Mouse (Mus musculus) limb, embryonic 15.5 days (tissue): ENCODE data around the gene Ifitm7. TPM values are rescaled to one million over a fixed set of nuclear protein-coding genes. Genes with fewer than 3 reads are reported as not detected.
A peak's percentile ranks its signal among the peaks of the same experiment; 100 is the strongest.

Experiments used
- ATAC-seq: fragments of 200-750 bp; cut with Nextera tagmentation; 2 replicates; pipeline ENCODE4 v1.8.0; 2017; ENCODE audit warnings: low read depth, moderate TSS enrichment; ENCODE audit not compliant: insufficient number of reproducible peaks, low FRiP score, low TSS enrichment
- H3K27ac ChIP-seq: fragments of 300-500 bp; sonication (generic); 2 replicates; pipeline ENCODE4 v1.5.1; 2015; ENCODE audit warnings: moderate library complexity, mild to moderate bottlenecking, inconsistent platforms
- H3K27me3 ChIP-seq: fragments of 300-500 bp; sonication (generic); 2 replicates; pipeline ENCODE4 v1.6.1; 2015; ENCODE audit warnings: inconsistent platforms
- H3K36me3 ChIP-seq: fragments of 300-500 bp; sonication (generic); 2 replicates; pipeline ENCODE4 v1.6.1; 2015; ENCODE audit warnings: inconsistent platforms
- H3K4me1 ChIP-seq: fragments of 300-500 bp; sonication (generic); 2 replicates; pipeline ENCODE4 v1.6.1; 2015; ENCODE audit warnings: inconsistent platforms
- H3K4me2 ChIP-seq: fragments of 300-500 bp; sonication (generic); 2 replicates; pipeline ENCODE4 v1.6.1; 2015; ENCODE audit warnings: mild to moderate bottlenecking, inconsistent platforms
- H3K4me3 ChIP-seq: fragments of 300-500 bp; sonication (generic); 2 replicates; pipeline ENCODE4 v1.5.1; 2015; ENCODE audit warnings: mild to moderate bottlenecking, inconsistent platforms
- H3K9ac ChIP-seq: fragments of 300-500 bp; sonication (generic); 2 replicates; pipeline ENCODE4 v1.6.1; 2015; ENCODE audit warnings: inconsistent platforms
- H3K9me3 ChIP-seq: fragments of 300-500 bp; sonication (generic); 2 replicates; pipeline ENCODE4 v1.6.1; 2016; ENCODE audit warnings: inconsistent platforms
- WGBS: fragments of 180-500 bp; shearing (Covaris S2); methylation state at CpG from one replicate; pipeline ENCODE4 v1.1.7; 2015; 5-methylcytosine and 5-hydroxymethylcytosine counted together
- polyA plus RNA-seq: library from polyadenylated mRNA; unstranded; fragments of >200 nt; fragmentation: Nextera tagmentation; extraction: Ambion mirVana; gene quantifications from 2 replicates; pipeline ENCODE4 v1.2.1, GENCODE M21; 2015

Gene Ifitm7
- polyA plus RNA-seq, 1 experiment from 2014 or later = not detected

DNA sequence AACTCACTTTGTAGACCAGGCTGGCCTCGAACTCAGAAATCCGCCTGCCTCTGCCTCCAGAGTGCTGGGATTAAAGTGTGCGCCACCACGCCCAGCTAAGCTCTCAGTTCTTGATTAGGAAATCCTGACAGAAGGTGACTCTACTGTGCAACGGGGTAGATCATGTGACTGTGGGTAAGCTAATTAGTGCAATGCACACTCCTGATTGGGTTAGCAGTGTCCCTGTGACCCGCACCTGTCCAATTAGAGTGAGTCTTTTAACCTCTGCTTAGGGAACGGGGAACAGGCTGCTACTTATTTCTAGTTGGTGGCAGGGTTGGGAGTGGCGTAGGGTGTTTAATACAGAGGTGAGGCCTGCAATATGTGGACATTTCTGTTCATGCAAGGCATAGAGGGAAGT, 14.6 kb downstream of the Ifitm7 start:
- H3K27ac ChIP-seq = no peak overlapping the region
- H3K4me2 ChIP-seq = no peak overlapping the region
- H3K4me1 ChIP-seq = no peaks in the 10 kb centered on the region
- WGBS = 84% methylated on average over 8 of the region's 8 CpGs
- no peaks in the 10 kb centered on the region for H3K36me3 ChIP-seq
- H3K4me3 ChIP-seq = no peak overlapping the region
- no peak for ATAC-seq
- H3K9ac ChIP-seq = no peak overlapping the region
- no peaks in the 10 kb centered on the region for H3K27me3 ChIP-seq
- no peaks in the 10 kb centered on the region for H3K9me3 ChIP-seq

DNA sequence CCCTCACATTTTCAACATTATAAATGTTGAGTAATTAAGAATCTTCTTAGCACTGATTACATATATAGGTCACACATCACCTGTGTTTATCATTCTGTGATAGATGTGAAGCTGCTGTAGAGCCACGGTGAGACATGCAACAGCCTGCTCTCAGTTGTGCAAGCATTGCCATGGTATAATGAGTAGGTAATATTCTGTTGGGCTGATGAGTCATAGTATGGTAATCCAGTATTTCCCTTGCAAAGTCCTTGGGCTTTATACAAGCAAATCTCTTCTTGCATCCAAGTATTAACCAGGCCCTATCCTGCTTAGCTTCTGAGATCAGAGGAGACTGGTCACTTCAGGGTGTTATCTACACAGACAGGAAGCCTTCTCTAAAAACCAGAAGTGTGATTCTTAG, 17.6 kb downstream of the Ifitm7 start:
- H3K4me1 ChIP-seq = no peaks in the 10 kb centered on the region
- no peak overlapping the region for H3K4me3 ChIP-seq
- no peak overlapping the region for H3K4me2 ChIP-seq
- no peaks in the 10 kb centered on the region for H3K36me3 ChIP-seq
- no peak for ATAC-seq
- H3K27ac ChIP-seq = no peak overlapping the region
- no peak overlapping the region for H3K9ac ChIP-seq
- H3K9me3 ChIP-seq = no peaks in the 10 kb centered on the region
- no peaks in the 10 kb centered on the region for H3K27me3 ChIP-seq
- 76% methylated on average over 1 of the region's 1 CpGs for WGBS

DNA sequence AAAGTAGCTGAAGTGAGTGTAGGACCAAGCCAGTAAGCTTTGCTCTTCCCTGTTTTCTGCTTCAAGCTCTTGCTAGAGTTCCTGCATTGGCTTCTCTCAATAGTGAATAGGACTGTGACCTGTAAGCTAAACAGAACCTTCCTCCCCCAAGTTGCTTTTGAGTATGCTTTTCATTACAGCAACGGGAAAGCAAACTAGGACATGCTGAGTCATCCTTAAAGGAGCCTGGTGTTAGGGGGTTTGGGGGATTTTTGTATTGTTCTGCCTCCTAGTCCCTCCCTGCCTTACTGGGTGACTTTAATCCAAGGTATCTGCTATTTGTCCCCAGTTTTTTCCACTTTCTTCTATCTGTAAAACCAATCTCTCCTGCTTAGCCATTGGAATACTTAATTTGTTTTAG, 24.6 kb downstream of the Ifitm7 start:
- 21% methylated on average over 1 of the region's 1 CpGs for WGBS
- H3K27ac ChIP-seq = no peak overlapping the region
- ATAC-seq = no peak

DNA sequence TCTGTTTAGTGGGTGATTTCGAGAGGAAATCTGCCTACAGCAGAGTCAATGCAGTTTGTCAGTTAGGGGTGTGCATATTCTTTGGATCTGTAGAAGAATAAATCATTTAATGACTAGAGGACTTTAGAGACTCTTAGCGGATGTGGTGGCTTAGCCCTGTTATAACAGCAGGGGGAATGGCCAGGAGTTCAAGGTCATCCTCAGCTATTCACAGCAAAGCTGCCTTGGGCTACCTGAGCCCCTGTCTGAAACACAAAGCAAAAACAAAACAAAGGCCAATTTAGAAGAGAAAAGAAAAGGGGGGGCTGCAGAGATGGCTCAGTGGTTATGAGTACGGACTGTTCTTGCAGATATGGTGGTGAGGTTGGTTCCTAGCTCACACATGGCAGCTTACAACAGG, 35.4 kb downstream of the Ifitm7 start:
- H3K4me3 ChIP-seq = no peak overlapping the region

More for the DNA sequence above, 24.6 kb downstream of the Ifitm7 start:
- Histone ChIP-seq H3K9me3 (no peaks in the 10 kb centered on the region), H3K4me3 (no peak overlapping the region), H3K27me3 (no peaks in the 10 kb centered on the region), H3K4me1 (no peaks in the 10 kb centered on the region), H3K9ac (no peak overlapping the region), H3K4me2 (no peak overlapping the region), H3K36me3 (no peaks in the 10 kb centered on the region)

DNA sequence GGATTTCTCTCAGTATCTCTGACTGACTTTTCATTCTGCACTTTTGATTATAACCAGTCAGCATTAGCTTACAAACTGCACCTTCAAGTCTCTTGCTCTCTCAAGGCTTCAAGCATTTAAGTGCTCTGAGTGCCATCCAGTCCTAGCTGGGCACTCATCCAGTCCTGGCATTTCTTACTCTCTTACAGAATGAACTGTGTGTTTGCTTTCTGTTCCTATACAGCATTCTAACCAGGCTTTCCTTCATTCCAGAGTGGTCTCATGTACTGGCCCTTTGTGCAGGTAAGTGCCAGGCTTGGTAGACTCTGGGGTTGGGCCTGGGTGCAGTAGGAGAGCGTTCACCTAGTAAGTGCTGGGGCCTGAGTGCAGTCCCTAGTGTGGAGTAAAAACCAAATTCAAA, 40.4 kb downstream of the Ifitm7 start:
- Histone ChIP-seq H3K4me1 (peaks cover 2% of the 10 kb centered on the region; the same call in 1 of the 2 replicates), H3K4me2 (no peak overlapping the region), H3K36me3 (no peaks in the 10 kb centered on the region), H3K27ac (no peak overlapping the region), H3K9ac (no peak overlapping the region), H3K4me3 (no peak overlapping the region), H3K9me3 (no peaks in the 10 kb centered on the region), H3K27me3 (peaks cover 5% of the 10 kb centered on the region)
- 87% methylated on average over 1 of the region's 1 CpGs for WGBS
- no peak for ATAC-seq

More for the DNA sequence above, 35.4 kb downstream of the Ifitm7 start:
- no peak for ATAC-seq
- Histone ChIP-seq H3K4me1 (no peaks in the 10 kb centered on the region), H3K4me2 (no peak overlapping the region), H3K27me3 (no peaks in the 10 kb centered on the region), H3K9me3 (no peaks in the 10 kb centered on the region), H3K36me3 (no peaks in the 10 kb centered on the region), H3K27ac (no peak overlapping the region), H3K9ac (no peak overlapping the region)
- 72% methylated on average over 3 of the region's 3 CpGs for WGBS

DNA sequence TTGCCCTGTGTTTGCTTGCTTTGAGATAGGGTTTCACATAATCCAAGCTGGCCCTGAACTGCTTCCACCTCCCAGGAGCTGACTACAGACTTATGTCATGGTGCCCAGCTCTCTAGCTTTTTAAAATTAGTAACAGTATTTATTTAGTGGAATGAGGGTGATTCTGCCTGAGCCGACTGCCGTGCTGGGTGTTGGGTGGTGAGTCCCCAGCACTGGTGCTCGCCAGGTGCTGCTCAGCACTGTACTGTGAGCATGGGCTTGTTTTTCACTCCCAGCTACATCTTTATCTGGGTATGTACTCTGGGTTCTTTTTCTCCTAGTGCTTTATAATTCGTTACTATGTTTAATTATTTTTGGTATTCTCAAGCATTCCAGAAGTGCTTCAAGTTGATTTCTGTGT, 41.5 kb downstream of the Ifitm7 start:
- peaks cover 12% of the 10 kb centered on the region for H3K4me1 ChIP-seq
- H3K9ac ChIP-seq = no peak overlapping the region
- H3K27ac ChIP-seq = 0 out of 2 replicates have a peak overlapping the region, but pooled peaks have one; percentile 5
- H3K9me3 ChIP-seq = no peaks in the 10 kb centered on the region
- H3K27me3 ChIP-seq = peaks cover 8% of the 10 kb centered on the region
- ATAC-seq = no peak
- no peak overlapping the region for H3K4me2 ChIP-seq
- H3K36me3 ChIP-seq = no peaks in the 10 kb centered on the region
- 68% methylated on average over 4 of the region's 4 CpGs for WGBS
- H3K4me3 ChIP-seq = no peak overlapping the region

DNA sequence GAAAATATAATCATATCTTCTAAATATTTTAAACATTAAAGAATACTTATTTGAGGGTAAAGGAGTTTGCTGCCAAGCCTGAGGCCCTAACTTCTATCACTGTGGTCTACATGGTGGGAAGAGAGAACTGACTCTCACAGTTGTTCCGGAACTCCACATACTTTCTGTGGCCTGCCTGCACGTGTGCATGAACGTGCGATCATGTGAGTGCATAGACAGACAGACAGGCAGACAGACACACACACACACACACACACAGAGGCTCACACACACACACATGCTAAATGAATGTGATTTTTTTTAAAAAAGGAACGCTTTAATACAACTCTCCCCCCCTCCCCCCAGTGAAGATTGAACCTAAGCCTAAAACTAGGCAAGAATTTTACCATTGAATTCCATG, 41.9 kb downstream of the Ifitm7 start:
- Histone ChIP-seq H3K27me3 (peaks cover 8% of the 10 kb centered on the region), H3K4me3 (no peak overlapping the region), H3K4me1 (peaks cover 12% of the 10 kb centered on the region), H3K36me3 (no peaks in the 10 kb centered on the region), H3K4me2 (no peak overlapping the region), H3K27ac (0 out of 2 replicates have a peak overlapping the region, but pooled peaks have one; percentile 5), H3K9ac (no peak overlapping the region), H3K9me3 (no peaks in the 10 kb centered on the region)
- ATAC-seq = no peak
- WGBS = 63% methylated on average over 5 of the region's 5 CpGs

DNA sequence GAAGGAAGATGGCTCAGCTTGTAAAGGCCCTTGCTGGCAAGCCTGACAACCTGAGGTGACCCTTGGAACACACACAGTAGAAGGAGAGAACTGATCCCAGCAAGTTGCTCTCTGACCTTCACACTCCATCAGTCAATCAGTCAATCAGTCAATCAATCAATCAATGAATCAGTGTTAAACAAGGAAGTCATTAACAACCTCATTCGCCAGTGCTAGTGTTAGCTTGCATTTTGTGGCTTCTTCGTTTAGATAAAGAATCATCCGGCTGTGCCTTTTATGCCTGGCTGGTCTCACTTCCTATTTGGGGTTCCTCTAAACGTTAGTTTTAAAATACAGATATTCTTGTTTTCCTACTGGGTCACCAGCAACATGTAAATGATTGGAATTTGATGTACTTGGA, 42.5 kb downstream of the Ifitm7 start:
- H3K4me2 ChIP-seq = no peak overlapping the region
- 33% methylated on average over 4 of the region's 4 CpGs for WGBS
- H3K9ac ChIP-seq = no peak overlapping the region
- no peaks in the 10 kb centered on the region for H3K9me3 ChIP-seq
- peaks cover 8% of the 10 kb centered on the region for H3K27me3 ChIP-seq
- no peak overlapping the region for H3K4me3 ChIP-seq
- ATAC-seq = no peak
- no peak overlapping the region for H3K27ac ChIP-seq
- no peaks in the 10 kb centered on the region for H3K36me3 ChIP-seq
- H3K4me1 ChIP-seq = peaks cover 12% of the 10 kb centered on the region

DNA sequence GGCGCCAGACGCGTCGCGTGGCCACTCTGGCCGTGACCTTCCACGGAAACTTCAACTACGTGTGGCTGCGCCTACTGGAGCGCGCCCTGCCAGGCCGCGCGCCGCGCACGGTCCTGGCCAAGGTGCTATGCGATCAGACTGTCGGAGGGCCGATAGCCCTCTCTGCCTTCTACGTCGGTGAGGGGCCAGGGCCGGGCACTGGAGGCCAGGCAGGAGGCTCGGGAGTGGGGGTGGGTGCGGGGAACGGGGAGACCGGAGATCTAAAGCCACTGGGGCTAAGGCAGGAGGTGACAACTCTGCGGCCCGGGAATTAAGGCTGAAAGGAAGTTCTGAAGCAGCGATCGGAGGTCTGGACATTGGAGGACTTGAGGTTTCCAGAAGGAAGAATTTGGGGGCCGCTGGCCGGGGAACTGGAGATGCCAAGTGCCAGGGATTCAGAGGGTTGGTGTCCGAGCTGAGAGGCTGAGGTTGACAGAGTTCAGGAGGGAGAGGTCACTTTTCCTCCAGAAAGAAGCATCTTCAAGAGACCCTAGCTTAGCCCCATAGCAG, 45.8 kb downstream of the Ifitm7 start:
- ATAC-seq = 0 out of 2 replicates have a peak, but pooled peaks have one; percentile 54

DNA sequence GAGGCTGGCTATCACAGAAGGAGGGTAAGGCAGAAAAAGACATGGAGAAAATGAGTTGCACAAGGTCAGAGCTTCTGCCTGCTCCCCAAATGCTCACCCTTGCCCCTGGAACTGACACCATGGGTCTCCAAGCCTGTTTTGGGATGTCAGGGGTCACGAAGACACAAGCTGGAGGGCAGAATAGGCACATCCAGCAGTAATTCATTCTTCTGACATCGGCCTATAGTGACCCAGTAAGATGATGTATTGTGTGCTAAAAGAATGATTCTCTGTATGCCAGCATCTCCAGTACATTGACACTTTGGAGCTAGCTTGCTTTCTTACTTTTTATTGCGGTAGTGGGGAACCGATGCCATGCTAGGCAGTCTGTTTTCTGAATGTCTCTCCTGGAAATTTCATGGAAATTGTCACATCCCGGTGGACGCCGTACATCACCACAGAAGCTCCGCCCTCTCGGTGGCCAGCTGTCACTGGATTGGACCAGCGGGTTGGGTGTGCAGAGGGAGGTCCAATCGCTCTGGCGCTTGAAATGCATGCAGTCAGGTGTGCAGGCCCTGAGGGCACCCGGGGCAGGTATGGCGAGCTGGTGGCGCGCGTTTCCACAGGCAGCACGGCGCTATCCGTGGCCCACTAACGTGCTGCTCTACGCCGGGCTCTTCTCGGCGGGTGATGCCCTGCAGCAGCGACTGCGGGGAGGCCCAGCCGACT, 46.4 kb downstream of the Ifitm7 start:
- Histone ChIP-seq H3K4me1 (peaks cover 12% of the 10 kb centered on the region), H3K4me2 (peak overlapping the region; percentile 96), H3K9ac (peak overlapping the region; percentile 43), H3K9me3 (no peaks in the 10 kb centered on the region), H3K27ac (no peak overlapping the region), H3K27me3 (peaks cover 8% of the 10 kb centered on the region), H3K4me3 (peak overlapping the region; percentile 57), H3K36me3 (no peaks in the 10 kb centered on the region)
- ATAC-seq = peak; percentile 80; the same call in 1 of the 2 replicates
- 6% methylated on average over 28 of the region's 28 CpGs for WGBS

More for the DNA sequence above, 45.8 kb downstream of the Ifitm7 start:
- peaks cover 12% of the 10 kb centered on the region for H3K4me1 ChIP-seq
- 1% methylated on average over 34 of the region's 34 CpGs for WGBS
- H3K4me2 ChIP-seq = peak overlapping the region; percentile 96
- H3K27ac ChIP-seq = no peak overlapping the region
- no peaks in the 10 kb centered on the region for H3K9me3 ChIP-seq
- H3K4me3 ChIP-seq = peak overlapping the region; percentile 57
- H3K9ac ChIP-seq = peak overlapping the region; percentile 43
- no peaks in the 10 kb centered on the region for H3K36me3 ChIP-seq
- H3K27me3 ChIP-seq = peaks cover 8% of the 10 kb centered on the region
